Mouse (Mus musculus) left cerebral cortex, adult 9 months (tissue): ENCODE data around the gene Gxylt2.

Experiments used
- DNase-seq, 2 experiments: peaks; one replicate each; pipeline ENCODE4 v3.0.0; 2022; ENCODE audit warnings: low spot score in 2 of 2

Gene Gxylt2

DNA sequence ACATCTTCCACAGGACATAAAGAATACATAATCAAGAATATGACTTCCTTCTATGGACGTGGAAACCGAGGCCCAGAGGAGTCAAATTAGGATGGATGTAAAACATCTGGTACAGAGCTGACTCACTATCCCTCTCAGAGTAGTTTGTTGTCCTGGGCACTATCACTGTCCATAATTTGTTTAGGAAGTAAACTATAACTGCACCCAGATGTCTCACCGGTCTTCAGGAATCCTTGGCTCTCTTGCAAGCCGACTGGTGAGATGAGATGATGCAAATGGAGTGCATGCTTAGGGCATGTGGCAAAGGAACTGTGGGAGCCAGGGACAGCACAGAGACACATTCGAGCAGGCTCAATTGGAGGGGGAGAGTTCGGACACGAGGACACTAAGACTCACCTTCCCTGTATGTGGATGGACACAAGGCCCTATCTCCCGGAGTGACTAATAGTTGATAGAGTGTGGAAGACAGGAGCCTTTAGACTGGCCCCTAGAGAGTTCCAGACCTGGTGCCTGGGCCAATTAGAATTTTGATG, 10.8 kb downstream of the Gxylt2 start:
- DNase-seq, result no peak

DNA sequence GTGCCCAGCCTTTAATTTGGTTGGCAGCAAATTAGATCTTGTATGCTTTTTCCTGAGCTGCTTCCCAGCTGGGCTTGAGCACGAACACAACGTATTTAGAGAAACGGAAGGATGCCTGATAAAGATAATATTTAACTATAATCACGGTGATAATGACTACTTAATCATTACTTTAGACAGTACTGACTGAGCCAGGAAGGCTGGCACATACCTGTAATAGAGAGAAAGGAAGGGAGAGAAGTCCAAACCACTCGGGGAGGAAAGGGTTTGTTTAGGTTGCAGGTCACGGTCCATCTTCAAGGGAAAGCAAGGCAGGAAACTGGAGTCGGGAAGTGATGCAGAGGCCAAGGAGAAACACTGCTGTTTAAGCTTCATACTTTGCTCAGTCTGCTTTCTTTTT, 11.6 kb downstream of the Gxylt2 start:
- DNase-seq, result no peak

DNA sequence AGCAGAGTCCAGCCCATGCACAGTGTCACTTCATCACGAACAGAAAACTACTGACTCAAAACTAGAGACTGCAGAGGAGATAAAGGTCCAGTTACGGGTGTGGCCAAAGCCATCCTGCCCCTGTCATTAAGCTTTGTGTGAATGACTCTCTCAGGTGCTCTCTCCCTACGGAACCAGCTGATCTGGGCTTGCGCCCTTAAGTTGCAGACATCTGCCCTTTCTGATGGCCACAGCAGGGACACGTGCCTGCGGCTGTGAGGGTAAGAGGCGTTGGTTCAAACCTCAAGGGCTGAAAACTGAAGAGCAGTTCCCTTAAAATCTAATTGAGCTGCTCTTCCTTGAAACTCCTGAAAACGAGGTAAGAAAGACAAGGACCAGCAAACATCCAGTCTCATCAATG, 12.3 kb downstream of the Gxylt2 start:
- no peak for DNase-seq

DNA sequence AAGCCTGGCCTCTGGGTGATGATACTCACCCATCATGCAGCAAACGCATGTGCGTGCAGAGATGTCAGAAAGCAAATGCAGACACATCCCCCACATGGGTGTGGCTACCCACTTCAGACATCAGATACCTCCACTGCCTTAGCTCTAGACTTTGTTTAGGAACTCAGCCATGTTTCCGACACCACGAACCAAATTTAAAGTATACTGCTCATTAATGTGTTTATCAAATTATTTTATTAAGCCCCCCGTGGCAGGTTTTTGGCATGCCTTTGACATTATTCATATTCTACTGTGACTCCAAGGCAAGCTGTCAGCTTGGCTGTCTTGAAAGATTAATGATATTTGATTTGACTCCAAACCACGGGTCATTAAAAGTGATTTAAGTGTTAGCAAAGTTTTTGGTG, 15.6 kb downstream of the Gxylt2 start:
- DNase-seq, result no peak

DNA sequence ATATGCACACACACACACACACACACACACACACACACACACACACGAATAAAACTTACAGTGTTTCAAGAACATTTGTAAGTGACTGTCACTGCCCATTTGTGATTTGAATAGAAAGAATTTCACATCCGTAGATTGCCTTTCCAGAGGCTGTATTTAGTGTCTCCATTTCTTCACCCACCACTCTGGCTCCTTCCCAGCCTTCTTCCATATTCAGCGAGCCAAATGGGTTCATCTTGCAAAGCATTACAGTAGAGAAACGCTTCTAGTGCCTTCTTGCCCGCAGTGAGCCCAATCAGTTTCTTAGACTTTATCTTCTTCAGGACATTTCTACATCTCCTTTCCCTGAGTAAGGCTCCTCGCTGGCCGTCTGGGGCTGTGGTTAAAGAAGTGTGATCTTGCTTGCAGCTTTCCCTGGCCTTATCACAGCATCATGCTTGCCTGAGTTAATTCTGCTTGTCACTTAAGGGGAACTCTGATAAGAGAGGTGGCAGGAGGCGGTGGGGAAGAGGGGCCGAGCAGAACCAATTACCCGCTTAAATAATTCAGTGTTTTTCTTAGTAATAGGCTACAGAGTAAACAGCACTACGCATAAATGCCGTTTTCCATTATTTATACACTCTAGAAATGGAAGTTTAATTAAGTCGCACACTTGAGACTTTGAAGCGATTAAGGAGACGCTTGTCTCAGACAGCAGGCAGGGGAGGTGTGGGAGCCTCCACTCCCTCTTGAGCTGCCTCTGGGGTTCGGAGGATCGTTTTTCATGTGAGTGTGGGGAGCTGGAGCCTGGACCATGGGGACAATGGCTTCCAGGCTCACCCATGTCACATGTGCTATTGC, 16.6 kb downstream of the Gxylt2 start:
- peak in 1 of 2 experiments; percentile 50 for DNase-seq

DNA sequence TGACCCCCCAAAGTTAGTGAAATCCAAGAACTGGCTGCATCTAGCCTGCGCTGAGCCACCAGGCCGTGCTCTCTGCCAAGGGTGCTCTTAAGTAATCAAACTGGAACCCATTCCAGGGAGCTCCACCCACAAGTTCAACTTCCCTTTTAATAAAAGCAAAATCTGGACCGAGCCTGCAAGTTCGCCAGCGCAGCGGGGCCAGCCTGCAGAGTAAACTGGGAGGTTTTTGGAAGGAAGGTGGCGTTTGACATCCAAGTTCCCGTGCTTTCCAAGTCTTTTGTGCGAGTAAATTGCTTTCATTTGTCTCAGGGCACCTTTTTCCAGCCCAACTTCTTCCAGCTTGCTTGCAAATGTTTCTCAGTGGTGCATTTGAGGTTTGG, 27.5 kb downstream of the Gxylt2 start:
- DNase-seq, result peak in 1 of 2 experiments; percentile 41

DNA sequence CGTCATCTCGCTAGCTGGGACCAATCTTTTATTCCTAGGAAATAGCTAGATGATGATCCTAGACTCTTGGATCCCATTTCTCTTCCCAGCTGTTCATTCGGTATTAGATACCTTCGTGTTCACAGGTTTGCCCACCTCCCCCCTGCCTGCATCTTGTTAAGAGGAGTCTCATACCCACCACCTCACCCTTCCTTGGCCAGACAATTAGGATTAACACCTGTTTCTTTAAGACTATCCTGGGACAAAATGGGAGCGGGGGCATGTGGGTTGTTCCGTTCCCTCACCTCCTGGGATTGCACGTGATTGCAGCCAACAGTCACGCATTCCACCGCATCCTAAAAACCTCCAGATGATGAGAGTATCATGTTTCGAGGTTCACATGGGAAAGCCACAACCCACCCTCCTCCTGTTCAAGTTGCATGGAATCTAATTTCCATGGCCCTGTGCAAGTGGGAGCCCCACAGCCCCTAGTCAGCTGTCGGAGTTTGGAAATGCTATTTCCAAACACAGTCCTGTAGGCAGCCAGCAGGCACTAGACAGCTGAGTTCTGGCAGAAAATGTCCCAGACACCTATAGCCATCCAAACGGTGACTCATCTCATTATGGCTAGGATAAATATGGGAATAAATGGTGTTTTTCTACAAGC, 28.0 kb downstream of the Gxylt2 start:
- peak; percentile 39 to 73 for DNase-seq

DNA sequence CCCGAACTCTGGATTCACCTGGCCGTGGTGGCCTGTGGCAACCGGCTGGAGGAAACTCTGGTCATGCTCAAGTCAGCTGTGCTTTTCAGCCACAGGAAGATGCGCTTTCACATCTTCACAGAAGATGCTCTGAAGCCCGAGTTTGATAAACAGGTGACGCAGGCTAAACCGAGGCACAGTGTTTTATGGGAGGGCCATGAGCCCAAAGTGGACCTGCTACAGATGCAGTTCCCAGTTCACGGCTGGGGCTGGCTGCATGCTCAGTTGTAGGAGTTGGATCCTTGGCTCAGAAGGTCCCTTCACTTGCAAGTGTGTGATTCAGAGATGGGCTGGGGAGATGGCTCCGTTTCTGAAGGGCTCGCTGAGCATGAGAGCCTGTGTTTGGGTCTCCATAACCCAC, 28.7 kb downstream of the Gxylt2 start:
- DNase-seq, result no peak

DNA sequence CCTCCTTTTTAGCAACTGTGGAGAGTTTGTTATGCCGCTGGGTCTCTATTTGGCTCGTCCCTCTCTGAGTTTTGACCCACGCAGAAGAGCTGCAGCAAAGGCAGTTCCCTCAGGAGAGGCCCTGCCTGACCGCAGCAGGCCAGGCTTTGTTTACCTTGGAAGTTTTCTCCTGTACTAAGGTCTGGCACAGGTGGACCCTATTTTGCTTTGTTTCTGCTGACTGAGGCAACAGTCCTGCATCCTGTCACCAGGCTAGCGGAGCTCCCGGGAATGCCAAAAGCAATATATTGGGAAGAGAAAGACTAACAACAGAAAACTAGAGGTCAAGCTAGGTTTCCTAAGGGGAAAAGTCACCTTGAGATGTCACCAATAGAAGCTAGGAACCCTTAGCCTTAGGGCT, 29.8 kb downstream of the Gxylt2 start:
- no peak for DNase-seq

DNA sequence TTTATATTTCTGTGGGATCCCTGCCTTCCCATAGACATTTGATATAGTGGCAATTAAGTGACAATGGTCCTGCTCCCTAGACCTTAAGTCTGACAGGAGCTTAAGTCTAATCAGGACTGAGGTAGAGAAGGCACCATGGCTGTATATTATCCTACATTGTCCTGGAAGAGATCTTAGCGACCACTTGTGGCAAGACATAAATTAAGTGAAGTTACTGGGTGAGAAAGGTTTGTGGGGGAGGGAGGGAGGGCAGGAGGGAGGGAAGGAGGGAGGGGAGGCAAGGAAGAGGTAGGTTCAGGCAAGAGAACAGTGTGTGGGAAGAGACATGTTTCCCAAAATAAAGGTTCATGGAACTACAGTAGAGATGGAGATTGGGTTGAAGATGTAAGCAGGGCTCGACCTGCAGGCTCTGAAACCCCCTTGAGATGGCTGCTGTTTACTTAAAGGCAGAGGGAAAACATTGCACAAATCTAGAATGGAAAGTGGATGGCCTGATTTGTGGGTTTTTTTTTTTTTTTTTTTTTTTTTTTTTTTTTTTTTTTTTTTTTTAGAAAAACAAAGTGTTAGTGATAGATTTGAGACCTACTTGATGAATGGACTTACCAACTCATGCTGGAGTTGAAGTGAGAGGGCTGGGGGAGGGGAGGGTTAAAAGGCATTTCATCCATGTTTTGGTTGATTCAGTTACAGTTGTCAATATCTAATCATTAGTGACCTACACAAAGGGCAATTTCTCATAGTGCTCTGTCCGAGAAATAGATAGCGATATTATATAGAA, 54.1 kb downstream of the Gxylt2 start:
- DNase-seq, result no peak

DNA sequence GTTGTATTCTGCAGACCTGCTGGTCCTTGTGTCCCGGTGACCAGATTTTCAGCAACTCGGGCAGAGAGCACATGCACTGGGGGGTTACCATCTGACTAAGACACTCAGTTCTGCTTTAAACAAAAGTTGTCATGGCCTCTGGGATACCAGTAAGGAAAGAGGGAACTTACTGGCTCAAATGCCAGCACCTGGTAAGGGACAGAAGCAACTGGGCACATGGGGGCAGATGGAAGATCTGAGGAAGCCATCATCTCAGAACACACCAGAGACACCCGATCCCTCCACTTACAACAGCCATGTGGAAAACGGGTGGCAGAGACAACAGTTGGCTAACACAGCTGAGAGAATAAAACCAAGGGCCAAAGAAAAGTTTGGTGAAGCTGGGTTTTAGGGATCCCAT, 63.2 kb downstream of the Gxylt2 start:
- DNase-seq, result no peak

DNA sequence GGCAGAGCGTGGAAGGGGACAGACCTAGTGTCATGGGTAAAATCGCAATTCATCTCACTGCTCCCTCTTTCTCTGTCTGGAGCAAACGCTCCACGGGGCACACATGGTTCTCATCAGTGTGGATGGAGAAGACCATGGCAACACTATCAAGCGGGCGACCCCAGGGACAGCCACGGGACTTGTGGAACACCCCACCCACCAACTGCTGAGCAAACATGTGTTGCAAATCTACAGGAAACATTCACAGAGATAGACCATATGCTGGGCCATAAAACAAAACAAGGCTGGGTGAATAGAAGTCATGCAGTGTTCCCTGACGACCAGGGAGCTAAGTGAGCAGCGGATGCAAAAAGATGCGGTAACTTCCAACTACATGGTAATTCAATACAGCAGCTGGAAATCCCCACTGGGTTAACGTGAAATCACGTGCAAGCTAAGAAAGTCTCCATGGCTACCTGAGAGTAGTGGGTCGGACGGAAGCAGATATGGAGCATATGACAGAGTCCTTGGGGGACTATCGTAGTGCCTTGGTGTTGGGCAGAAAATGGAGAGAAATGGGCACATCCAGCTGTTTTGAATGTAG, 71.5 kb downstream of the Gxylt2 start:
- DNase-seq, result no peak

DNA sequence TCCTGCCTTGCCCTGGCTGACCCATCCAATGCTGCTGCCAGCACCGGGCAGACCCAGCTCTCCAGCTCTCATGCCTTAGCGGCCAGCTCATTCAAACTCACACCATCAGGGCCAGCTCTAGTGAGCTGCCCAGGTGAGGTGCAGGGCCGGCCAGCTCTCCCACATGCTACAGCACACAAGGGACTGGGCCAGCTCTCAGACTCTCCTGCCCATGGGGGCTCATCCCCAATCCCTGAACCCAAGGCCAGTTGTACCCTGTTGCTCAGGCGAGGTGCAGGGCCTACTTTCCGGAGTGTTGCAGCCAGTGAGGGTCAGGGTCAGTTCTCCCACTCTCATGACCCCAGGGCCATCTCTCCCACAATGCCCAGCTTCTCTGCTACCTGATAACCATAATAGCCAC, 74.1 kb downstream of the Gxylt2 start:
- no peak for DNase-seq

DNA sequence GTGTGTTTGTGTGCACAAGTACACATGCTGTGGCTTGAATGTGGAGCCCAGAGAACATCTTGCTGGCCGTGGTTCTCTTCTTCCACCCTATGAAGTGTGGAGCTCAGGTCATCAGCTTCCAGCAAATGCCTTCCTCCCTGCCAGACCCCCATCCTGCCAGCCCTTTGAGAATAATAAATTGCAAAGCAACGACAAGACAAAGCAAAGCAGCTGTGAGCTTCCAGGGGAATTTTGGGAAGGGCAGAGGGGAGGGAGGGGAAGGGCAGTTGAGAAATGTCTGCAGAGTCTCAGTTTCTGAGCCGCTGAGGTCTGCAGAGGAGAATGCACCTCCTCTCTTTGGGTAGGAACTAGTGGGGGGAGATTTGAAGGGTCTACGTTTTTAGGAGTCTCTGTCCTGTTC, 75.9 kb downstream of the Gxylt2 start:
- no peak for DNase-seq

DNA sequence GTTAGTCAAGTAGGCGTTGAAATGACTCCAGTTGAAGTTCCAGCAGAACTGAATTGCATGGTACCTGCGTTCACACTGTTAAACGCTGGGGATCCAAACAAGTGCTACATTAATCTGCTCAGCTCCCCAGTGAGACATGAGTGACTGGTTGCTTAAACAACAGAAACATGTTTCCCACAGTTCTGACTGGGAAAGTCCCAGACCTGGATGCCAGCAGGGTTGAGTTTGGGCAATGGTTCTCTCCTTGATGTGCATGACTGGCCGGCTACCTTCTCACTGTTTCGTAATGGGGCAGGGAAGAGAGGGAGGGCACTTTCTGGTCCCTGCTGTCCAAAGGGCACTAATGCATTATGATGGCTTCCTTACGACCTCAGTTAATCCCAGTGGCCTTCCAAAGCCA, 77.1 kb downstream of the Gxylt2 start:
- no peak for DNase-seq

DNA sequence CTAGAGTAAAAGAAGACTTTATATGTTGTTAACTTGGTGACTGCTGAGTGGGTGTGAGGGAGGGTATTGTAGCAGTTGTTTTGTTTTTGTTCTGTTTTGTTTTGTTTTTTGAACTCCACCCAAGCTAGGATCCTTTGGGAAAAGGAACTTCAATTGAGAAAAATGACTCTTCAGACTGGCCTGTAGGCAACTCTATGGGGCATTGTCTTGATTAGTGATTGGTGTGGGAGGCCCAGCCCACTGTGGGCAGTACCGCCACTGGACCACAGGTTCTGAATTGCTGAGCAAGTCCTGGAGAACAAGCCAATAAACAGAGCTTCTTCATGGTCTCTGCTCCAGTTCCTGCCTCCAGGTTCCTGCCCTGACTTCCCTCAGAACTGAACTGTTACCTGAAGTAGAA, 83.2 kb downstream of the Gxylt2 start:
- no peak for DNase-seq

DNA sequence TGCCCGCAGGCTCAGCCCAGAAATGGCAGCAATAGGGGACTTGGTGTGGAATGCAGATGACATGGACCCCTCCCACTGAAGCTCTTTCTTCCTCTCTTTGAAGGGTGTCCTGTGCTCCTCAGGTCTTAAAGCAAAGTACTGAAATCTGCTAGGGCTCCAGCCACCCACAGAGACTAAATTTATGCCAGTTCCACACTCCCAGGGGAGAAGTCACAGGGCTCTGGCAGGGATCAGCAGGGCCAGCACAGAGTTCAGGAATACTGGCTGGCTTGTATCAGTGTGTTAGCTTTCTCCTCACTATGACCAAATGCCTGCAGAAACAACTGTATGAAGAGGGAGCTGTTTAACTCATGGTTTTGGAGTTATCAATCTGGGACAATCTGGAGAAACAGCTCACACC, 84.6 kb downstream of the Gxylt2 start:
- no peak for DNase-seq

DNA sequence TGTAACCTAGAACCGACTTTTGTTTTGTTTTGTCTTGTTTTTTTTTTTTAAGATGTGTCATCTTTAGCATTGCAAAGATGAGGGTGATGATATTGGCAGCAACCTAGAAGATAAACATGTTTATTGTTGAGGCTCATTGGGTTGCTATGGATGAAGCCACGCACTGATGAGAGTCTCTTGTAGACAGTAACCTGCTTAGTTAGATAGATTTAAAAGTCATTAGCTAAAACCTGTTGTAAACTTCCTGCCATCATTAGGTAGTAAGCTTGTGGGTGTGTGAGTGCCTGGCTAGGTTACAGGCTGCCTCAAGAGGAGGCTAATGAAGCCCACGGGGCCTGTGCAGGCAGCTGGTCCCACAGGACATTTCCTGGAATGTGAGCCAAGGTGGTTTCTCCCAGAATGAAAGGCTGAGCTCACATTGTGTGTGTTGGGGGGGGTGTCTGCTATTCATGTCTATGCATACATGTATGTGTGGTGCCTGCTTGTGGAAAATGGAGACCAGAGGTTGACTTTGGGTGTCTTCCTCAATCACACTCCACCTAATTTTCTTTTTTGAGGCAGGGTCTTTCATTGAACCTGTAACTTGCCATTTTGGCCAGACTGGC, 87.6 kb downstream of the Gxylt2 start:
- no peak for DNase-seq

DNA sequence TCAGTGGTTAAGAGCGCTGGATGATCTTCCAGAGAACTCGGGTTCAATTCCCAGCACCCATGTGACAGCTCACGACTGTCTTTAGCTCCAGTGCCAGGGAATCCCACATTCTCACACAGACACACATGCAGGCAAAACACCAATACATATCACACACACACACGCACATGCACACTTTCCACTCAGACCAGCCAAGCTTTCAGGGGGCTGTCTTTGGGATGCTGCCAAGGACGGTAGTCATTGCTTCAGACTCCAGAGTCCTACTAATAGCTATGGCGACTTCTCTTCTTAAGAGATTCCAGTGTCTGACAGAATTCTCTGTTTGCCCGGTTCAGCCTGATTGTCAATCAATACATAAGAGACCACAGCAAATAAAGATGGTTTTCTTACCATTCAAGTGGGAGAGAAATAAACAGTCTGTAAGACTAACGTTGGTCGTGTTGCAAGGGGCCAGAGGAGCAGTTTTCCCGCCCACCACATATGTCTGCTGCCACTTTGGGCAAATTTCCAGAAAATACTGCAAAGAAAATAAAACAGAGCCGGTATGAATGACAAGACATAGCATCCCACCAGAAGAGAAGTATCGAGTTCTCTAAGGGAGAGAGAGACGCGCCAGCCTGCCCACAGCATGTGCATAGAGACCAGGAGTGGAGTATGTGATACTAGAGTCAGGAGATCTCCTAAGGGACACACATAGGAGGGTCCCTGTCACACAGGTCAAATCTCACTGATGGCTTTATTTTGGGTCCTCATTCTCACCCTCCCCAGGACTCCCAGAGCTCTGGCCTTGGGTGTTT, 88.6 kb downstream of the Gxylt2 start:
- DNase-seq, result no peak

DNA sequence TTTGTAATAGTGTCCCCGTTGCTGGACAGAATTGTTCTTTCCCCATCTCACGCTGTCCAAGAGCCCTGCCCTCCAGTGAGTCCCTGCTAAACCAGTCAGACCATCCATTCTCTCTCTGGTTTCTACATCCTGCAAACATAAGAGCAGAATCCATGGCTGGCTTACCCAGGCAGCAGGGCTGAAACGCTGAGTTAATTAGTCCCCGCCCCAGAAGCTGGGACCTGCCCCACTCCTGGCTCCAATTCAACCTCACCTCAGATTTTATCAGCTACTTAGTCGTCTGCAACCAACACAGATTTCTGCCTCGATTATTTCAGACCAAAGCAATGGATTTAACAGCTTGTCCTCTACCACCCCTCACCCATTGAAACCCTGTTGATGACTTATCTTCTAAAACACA, 91.3 kb downstream of the Gxylt2 start:
- DNase-seq, result no peak

DNA sequence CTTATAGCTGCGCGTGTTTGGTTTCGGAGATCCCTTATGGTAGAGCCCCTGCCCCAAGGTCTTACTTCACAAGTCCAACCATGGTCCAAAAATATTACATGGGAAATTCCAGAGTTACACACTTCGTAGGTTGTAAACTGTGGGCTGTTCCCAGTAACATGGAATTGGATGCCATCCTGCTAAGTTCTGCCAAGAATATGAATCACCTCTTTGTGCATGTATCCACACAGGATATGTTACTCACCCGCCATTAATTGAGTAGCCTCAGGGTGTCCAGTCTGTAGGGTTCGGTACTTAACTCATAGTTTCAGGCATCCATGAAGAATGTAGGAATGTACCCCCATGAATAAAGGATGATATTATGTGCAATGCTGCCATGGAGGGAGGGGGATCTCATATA, 94.8 kb downstream of the Gxylt2 start:
- DNase-seq, result no peak
